Mouse (Mus musculus) thymus, adult 18-20 months (tissue): ENCODE measurements around the gene Cdkn2aip.

Experiments
- DNase-seq, 2 experiments: peaks; one replicate each; pipeline ENCODE4 v3.0.0; 2022; ENCODE audit warnings: mixed read lengths in 2 of 2

The Cdkn2aip gene

GRCm38 (mm10) chr8:47693119-47693518 lies 20.6 kb downstream of the Cdkn2aip start:
- DNase-seq = peak; percentile 17 to 25

- no peak for DNase-seq
Measured at GRCm38 (mm10) chr8:47691831-47692230, 21.9 kb downstream of the Cdkn2aip start.

GRCm38 (mm10) chr8:47691303-47691702 lies 22.4 kb downstream of the Cdkn2aip start:
- DNase-seq = no peak

GRCm38 (mm10) chr8:47690674-47691078 lies 23.1 kb downstream of the Cdkn2aip start:
- no peak for DNase-seq

- peak in 1 of 2 experiments; percentile 21 for DNase-seq
Measured at GRCm38 (mm10) chr8:47689704-47690326, 23.9 kb downstream of the Cdkn2aip start.

GRCm38 (mm10) chr8:47684441-47684840 lies 29.3 kb downstream of the Cdkn2aip start:
- DNase-seq = no peak

- no peak for DNase-seq
Measured at GRCm38 (mm10) chr8:47683994-47684393, 29.7 kb downstream of the Cdkn2aip start.

- no peak for DNase-seq
Measured at GRCm38 (mm10) chr8:47680306-47680705, 33.4 kb downstream of the Cdkn2aip start.

GRCm38 (mm10) chr8:47679603-47680002 lies 34.1 kb downstream of the Cdkn2aip start:
- no peak for DNase-seq

- DNase-seq = no peak
Measured at GRCm38 (mm10) chr8:47676631-47677030, 37.1 kb downstream of the Cdkn2aip start.

- DNase-seq = peak in 1 of 2 experiments; percentile 12
Measured at GRCm38 (mm10) chr8:47676224-47676623, 37.5 kb downstream of the Cdkn2aip start.

- no peak for DNase-seq
Measured at GRCm38 (mm10) chr8:47675786-47676185, 37.9 kb downstream of the Cdkn2aip start.

GRCm38 (mm10) chr8:47674777-47675710 lies 38.7 kb downstream of the Cdkn2aip start, which contains the start of gene Ing2:
Gene Ing2 (minus strand): TSS chr8:47675556.
- peak; percentile 100 for DNase-seq

- DNase-seq = no peak
Measured at GRCm38 (mm10) chr8:47674140-47674776, 39.5 kb downstream of the Cdkn2aip start.

GRCm38 (mm10) chr8:47673317-47674139 lies 40.2 kb downstream of the Cdkn2aip start:
- DNase-seq = peak; percentile 75 to 83

- DNase-seq = no peak
Measured at GRCm38 (mm10) chr8:47664231-47664785, 49.4 kb downstream of the Cdkn2aip start.

GRCm38 (mm10) chr8:47663201-47663600 lies 50.5 kb downstream of the Cdkn2aip start:
- DNase-seq = no peak

GRCm38 (mm10) chr8:47662716-47663115 lies 51.0 kb downstream of the Cdkn2aip start:
- no peak for DNase-seq

- no peak for DNase-seq
Measured at GRCm38 (mm10) chr8:47660394-47660793, 53.3 kb downstream of the Cdkn2aip start.

GRCm38 (mm10) chr8:47659463-47659862 lies 54.3 kb downstream of the Cdkn2aip start:
- no peak for DNase-seq
